Mouse (Mus musculus) thymus, adult 2 months (tissue): ENCODE results near the gene Hydin.

Experiments used
- CTCF ChIP-seq: fragments of 200-500 bp; IDR thresholded peaks from 2 replicates; pipeline ENCODE4 v1.5.1; 2012; ENCODE audit warnings: mild to moderate bottlenecking, control low read depth, low read length, moderate library complexity, borderline replicate concordance; ENCODE audit not compliant: control insufficient read depth, poor library complexity, insufficient read depth; ENCODE audit errors: extremely low read depth
- POLR2A ChIP-seq: fragments of 200-500 bp; IDR thresholded peaks from 2 replicates; pipeline ENCODE4 v1.6.1; 2012; ENCODE audit warnings: mild to moderate bottlenecking, low read length, control low read depth, moderate library complexity; ENCODE audit not compliant: control insufficient read depth, poor library complexity, insufficient read depth; ENCODE audit errors: extremely low read depth

- TF ChIP-seq CTCF (no peak), POLR2A (no peak)
These were observed 12.8 kb upstream of the Hydin start for GRCm38 (mm10) chr8:110253986-110254385.
